Mouse (Mus musculus) lung, embryonic 16.5 days (tissue): ENCODE measurements around the gene Surf6. TPM values are rescaled to one million over a fixed set of nuclear protein-coding genes. Genes with fewer than 3 reads are reported as not detected.

Experiments
- ATAC-seq: fragments of 200-750 bp; cut with Nextera tagmentation; 2 replicates; pipeline ENCODE4 v1.8.0; 2017; ENCODE audit warnings: low read depth, mild to moderate bottlenecking, moderate library complexity
- H3K27ac ChIP-seq: fragments of 300-500 bp; sonication (generic); 2 replicates; pipeline ENCODE4 v1.5.1; 2014; ENCODE audit warnings: mild to moderate bottlenecking, control low read depth, low read length
- H3K27me3 ChIP-seq: fragments of 300-500 bp; sonication (generic); 2 replicates; pipeline ENCODE4 v1.6.1; 2014; ENCODE audit warnings: low read depth, low read length, mixed read lengths; ENCODE audit not compliant: control insufficient read depth, insufficient read depth
- H3K36me3 ChIP-seq: fragments of 300-500 bp; sonication (generic); 2 replicates; pipeline ENCODE4 v1.6.1; 2014; ENCODE audit warnings: low read length; ENCODE audit not compliant: control insufficient read depth, insufficient read depth
- H3K4me1 ChIP-seq: fragments of 300-500 bp; sonication (generic); replicated peaks from 2 replicates; pipeline ENCODE4 v1.6.1; 2014; ENCODE audit warnings: low read length, mixed read lengths; ENCODE audit not compliant: control insufficient read depth, insufficient read depth
- H3K4me2 ChIP-seq: fragments of 300-500 bp; sonication (generic); 2 replicates; pipeline ENCODE4 v1.6.1; 2014; ENCODE audit warnings: low read depth, low read length, control low read depth
- H3K4me3 ChIP-seq: fragments of 300-500 bp; sonication (generic); 2 replicates; pipeline ENCODE4 v1.5.1; 2014; ENCODE audit warnings: mild to moderate bottlenecking, low read length, control low read depth
- H3K9ac ChIP-seq: fragments of 300-500 bp; sonication (generic); 2 replicates; pipeline ENCODE4 v1.6.1; 2014; ENCODE audit warnings: low read length, control low read depth
- H3K9me3 ChIP-seq: fragments of 300-500 bp; sonication (generic); 2 replicates; pipeline ENCODE4 v1.6.1; 2016; ENCODE audit warnings: low read length; ENCODE audit not compliant: control insufficient read depth
- WGBS: fragments of 180-500 bp; shearing (Covaris S2); extraction: QIAGEN DNeasy Blood & Tissue Kit; methylation state at CpG from one replicate; pipeline ENCODE4 v1.1.7; 2014; 5-methylcytosine and 5-hydroxymethylcytosine counted together
- polyA plus RNA-seq: library from polyadenylated mRNA; unstranded; fragments of >200 nt; fragmentation: Nextera tagmentation; extraction: Ambion mirVana; gene quantifications from 2 replicates; pipeline ENCODE4 v1.2.1, GENCODE M21; 2015

Gene Surf6
- polyA plus RNA-seq, 1 experiment from 2014 or later = 25.3 TPM

- Histone ChIP-seq H3K4me3 (peak overlapping the region; percentile 95), H3K36me3 (peaks cover 5% of the 10 kb centered on the region; the same call in 1 of the 2 replicates), H3K9ac (peak overlapping the region; percentile 99), H3K4me2 (peak overlapping the region; percentile 87), H3K27me3 (no peaks in the 10 kb centered on the region), H3K9me3 (no peaks in the 10 kb centered on the region), H3K4me1 (peaks cover 13% of the 10 kb centered on the region), H3K27ac (peak overlapping the region; percentile 90)
- ATAC-seq = no peak; the same call in 1 of the 2 replicates
- under 1% methylated on average over 33 of the region's 49 CpGs for whole genome bisulfite sequencing
Measured at GRCm38 (mm10) chr2:26932473-26933303, 30.0 kb upstream of the Surf6 start.

GRCm38 (mm10) chr2:26930390-26930789, 27.7 kb upstream of the Surf6 start:
- H3K9me3 ChIP-seq = no peaks in the 10 kb centered on the region
- H3K4me1 ChIP-seq = peaks cover 13% of the 10 kb centered on the region
- no peak overlapping the region for H3K9ac ChIP-seq
- H3K36me3 ChIP-seq = peaks cover 21% of the 10 kb centered on the region
- ATAC-seq = no peak
- H3K4me3 ChIP-seq = no peak overlapping the region
- 20% methylated on average over 1 of the region's 1 CpGs for WGBS
- H3K27me3 ChIP-seq = no peaks in the 10 kb centered on the region
- no peak overlapping the region for H3K27ac ChIP-seq
- H3K4me2 ChIP-seq = no peak overlapping the region

GRCm38 (mm10) chr2:26927745-26928476, 25.2 kb upstream of the Surf6 start:
- Histone ChIP-seq H3K4me3 (no peak overlapping the region), H3K27ac (no peak overlapping the region), H3K36me3 (peaks cover 38% of the 10 kb centered on the region), H3K4me2 (no peak overlapping the region), H3K9me3 (no peaks in the 10 kb centered on the region), H3K9ac (no peak overlapping the region), H3K27me3 (no peaks in the 10 kb centered on the region), H3K4me1 (peaks cover 11% of the 10 kb centered on the region)
- ATAC-seq = no peak
- WGBS = 83% methylated on average over 6 of the region's 6 CpGs

- Histone ChIP-seq H3K27me3 (no peaks in the 10 kb centered on the region), H3K4me1 (peaks cover 13% of the 10 kb centered on the region), H3K9ac (no peak overlapping the region), H3K4me2 (no peak overlapping the region), H3K4me3 (no peak overlapping the region), H3K9me3 (no peaks in the 10 kb centered on the region), H3K27ac (no peak overlapping the region), H3K36me3 (peaks cover 64% of the 10 kb centered on the region)
- ATAC-seq = peak; percentile 41; the same call in 1 of the 2 replicates
- 38% methylated on average over 9 of the region's 9 CpGs for WGBS
Measured at GRCm38 (mm10) chr2:26921784-26922183, 19.1 kb upstream of the Surf6 start.

GRCm38 (mm10) chr2:26920190-26920855, 17.6 kb upstream of the Surf6 start:
- Histone ChIP-seq H3K27ac (no peak overlapping the region), H3K4me1 (peaks cover 17% of the 10 kb centered on the region), H3K4me2 (no peak overlapping the region), H3K4me3 (no peak overlapping the region), H3K9me3 (no peaks in the 10 kb centered on the region), H3K9ac (no peak overlapping the region), H3K36me3 (peaks cover 52% of the 10 kb centered on the region), H3K27me3 (no peaks in the 10 kb centered on the region)
- ATAC-seq = no peak
- 80% methylated on average over 6 of the region's 6 CpGs for WGBS

- WGBS = 78% methylated on average over 3 of the region's 3 CpGs
Measured at GRCm38 (mm10) chr2:26919684-26920083, 17.0 kb upstream of the Surf6 start.

GRCm38 (mm10) chr2:26916738-26917137, 14.1 kb upstream of the Surf6 start:
- peak overlapping the region; percentile 83 for H3K4me2 ChIP-seq
- H3K4me3 ChIP-seq = peak overlapping the region; percentile 67
- H3K4me1 ChIP-seq = peaks cover 30% of the 10 kb centered on the region
- H3K27me3 ChIP-seq = no peaks in the 10 kb centered on the region
- H3K9ac ChIP-seq = peak overlapping the region; percentile 88
- peak overlapping the region; percentile 51 for H3K27ac ChIP-seq
- H3K36me3 ChIP-seq = peaks cover 48% of the 10 kb centered on the region
- H3K9me3 ChIP-seq = no peaks in the 10 kb centered on the region
- WGBS = under 1% methylated on average over 13 of the region's 13 CpGs
- peak; percentile 15 for ATAC-seq

More at GRCm38 (mm10) chr2:26919684-26920083, 17.0 kb upstream of the Surf6 start:
- H3K4me2 ChIP-seq = no peak overlapping the region
- no peak overlapping the region for H3K9ac ChIP-seq
- ATAC-seq = no peak
- H3K9me3 ChIP-seq = no peaks in the 10 kb centered on the region
- H3K4me1 ChIP-seq = peaks cover 21% of the 10 kb centered on the region
- H3K27me3 ChIP-seq = no peaks in the 10 kb centered on the region
- H3K4me3 ChIP-seq = no peak overlapping the region
- H3K27ac ChIP-seq = no peak overlapping the region
- H3K36me3 ChIP-seq = peaks cover 47% of the 10 kb centered on the region

- H3K4me3 ChIP-seq = peak within 1 kb of the TSS; percentile 67
- H3K27me3 ChIP-seq = no peaks in the 10 kb centered on the region
- 2% methylated on average over 47 of the region's 47 CpGs for WGBS
- peak within 1 kb of the TSS; percentile 83 for H3K4me2 ChIP-seq
- peak within 1 kb of the TSS; percentile 88 for H3K9ac ChIP-seq
- H3K9me3 ChIP-seq = no peaks in the 10 kb centered on the region
- peaks cover 49% of the 10 kb centered on the region for H3K36me3 ChIP-seq
- peaks cover 33% of the 10 kb centered on the region for H3K4me1 ChIP-seq
- ATAC-seq = peak; percentile 76
- H3K27ac ChIP-seq = peak within 1 kb of the TSS; percentile 51
Measured at GRCm38 (mm10) chr2:26915927-26916728, 13.4 kb upstream of the Surf6 start, which contains the start of the genes Surf2 and Surf1. Gene Surf2, plus strand, starts transcription at chr2:26916367. Gene Surf1, minus strand, starts transcription at chr2:26916530.
